Mouse (Mus musculus) midbrain, embryonic 14.5 days (tissue): ENCODE data around the gene Spred3. TPM values are rescaled to one million over a fixed set of nuclear protein-coding genes. Genes with fewer than 3 reads are reported as not detected.
A peak's percentile ranks its signal among the peaks of the same experiment; 100 is the strongest.

ENCODE experiments used
- ATAC-seq: fragments of 200-750 bp; cut with Nextera tagmentation; 2 replicates; pipeline ENCODE4 v1.8.0; 2017; ENCODE audit warnings: moderate number of reproducible peaks, moderate library complexity; ENCODE audit not compliant: low FRiP score, low TSS enrichment
- DNase-seq: peaks from one replicate; pipeline ENCODE4 v3.0.0-alpha.2; 2015
- H3K27ac ChIP-seq: fragments of 300-500 bp; sonication (generic); replicated peaks from 2 replicates; pipeline ENCODE4 v1.5.1; 2014; ENCODE audit warnings: mild to moderate bottlenecking, low read depth, low read length, moderate library complexity
- H3K27me3 ChIP-seq: fragments of 300-500 bp; sonication (generic); 2 replicates; pipeline ENCODE4 v1.6.1; 2014; ENCODE audit warnings: low read length, control low read depth, mixed read lengths; ENCODE audit not compliant: control insufficient read depth, insufficient read depth
- H3K36me3 ChIP-seq: fragments of 300-500 bp; sonication (generic); 2 replicates; pipeline ENCODE4 v1.6.1; 2014; ENCODE audit warnings: low read length, control low read depth; ENCODE audit not compliant: control insufficient read depth, insufficient read depth
- H3K4me1 ChIP-seq: fragments of 300-500 bp; sonication (generic); 2 replicates; pipeline ENCODE4 v1.6.1; 2014; ENCODE audit warnings: mild to moderate bottlenecking, antibody characterized with exemption, low read length, control low read depth; ENCODE audit not compliant: control insufficient read depth, insufficient read depth
- H3K4me2 ChIP-seq: fragments of 300-500 bp; sonication (generic); 2 replicates; pipeline ENCODE4 v1.6.1; 2014; ENCODE audit warnings: mild to moderate bottlenecking, low read length, moderate library complexity
- H3K4me3 ChIP-seq: fragments of 300-500 bp; sonication (generic); replicated peaks from 2 replicates; pipeline ENCODE4 v1.5.1; 2014; ENCODE audit warnings: low read depth, low read length
- H3K9ac ChIP-seq: fragments of 300-500 bp; sonication (generic); replicated peaks from 2 replicates; pipeline ENCODE4 v1.6.1; 2014; ENCODE audit warnings: mild to moderate bottlenecking, low read length, moderate library complexity
- H3K9me3 ChIP-seq: fragments of 300-500 bp; sonication (generic); 2 replicates; pipeline ENCODE4 v1.6.1; 2016; ENCODE audit warnings: low read length, control low read depth, mixed read lengths; ENCODE audit not compliant: control insufficient read depth
- WGBS: fragments of 180-500 bp; shearing (Covaris S2); extraction: QIAGEN DNeasy Blood & Tissue Kit; methylation state at CpG from one replicate; pipeline ENCODE4 v1.1.7; 2014; 5-methylcytosine and 5-hydroxymethylcytosine counted together
- polyA plus RNA-seq: library from polyadenylated mRNA; unstranded; fragments of >200 nt; fragmentation: Nextera tagmentation; extraction: Ambion mirVana; gene quantifications from 2 replicates; pipeline ENCODE4 v1.2.1, GENCODE M21; 2014

Spred3 gene
- polyA plus RNA-seq, 1 experiment from 2014 or later: 9.4 TPM

DNA sequence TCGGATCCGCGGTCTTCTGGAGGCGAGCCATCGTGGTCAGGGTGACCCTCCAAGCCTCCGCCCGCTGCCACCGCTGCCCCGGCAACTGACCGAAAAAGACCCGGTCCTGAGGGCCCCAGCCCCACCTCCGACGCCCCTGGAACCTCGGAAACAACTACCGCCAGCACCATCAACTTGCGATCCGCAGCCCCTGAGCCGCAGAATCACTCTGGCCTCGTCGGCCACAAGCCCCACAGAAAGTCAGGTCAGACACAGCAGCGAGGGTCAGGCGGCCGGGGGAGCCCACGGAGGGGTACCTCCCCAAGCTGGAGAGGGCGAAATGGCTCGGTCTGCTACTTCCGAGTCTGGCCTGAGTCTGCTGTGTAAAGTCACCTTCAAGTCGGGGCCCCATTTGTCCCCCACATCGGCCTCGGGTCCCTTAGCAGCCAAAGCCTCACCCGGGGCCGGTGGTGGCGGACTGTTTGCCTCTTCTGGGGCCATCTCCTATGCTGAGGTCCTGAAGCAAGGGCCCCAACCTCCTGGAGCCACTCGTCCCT, 1.4 kb upstream of the Spred3 start:
- 5% methylated on average over 34 of the region's 34 CpGs for WGBS
- Histone ChIP-seq H3K9me3 (no peaks in the 10 kb centered on the region), H3K4me3 (peak overlapping the region; percentile 70), H3K36me3 (peaks cover 40% of the 10 kb centered on the region), H3K27ac (no peak overlapping the region), H3K4me1 (peaks cover 25% of the 10 kb centered on the region), H3K9ac (peak overlapping the region; percentile 26; the same call in 1 of the 2 replicates), H3K4me2 (peak overlapping the region; percentile 71), H3K27me3 (peaks cover 37% of the 10 kb centered on the region)
- ATAC-seq (no peak), DNase-seq (peak; percentile 20)

DNA sequence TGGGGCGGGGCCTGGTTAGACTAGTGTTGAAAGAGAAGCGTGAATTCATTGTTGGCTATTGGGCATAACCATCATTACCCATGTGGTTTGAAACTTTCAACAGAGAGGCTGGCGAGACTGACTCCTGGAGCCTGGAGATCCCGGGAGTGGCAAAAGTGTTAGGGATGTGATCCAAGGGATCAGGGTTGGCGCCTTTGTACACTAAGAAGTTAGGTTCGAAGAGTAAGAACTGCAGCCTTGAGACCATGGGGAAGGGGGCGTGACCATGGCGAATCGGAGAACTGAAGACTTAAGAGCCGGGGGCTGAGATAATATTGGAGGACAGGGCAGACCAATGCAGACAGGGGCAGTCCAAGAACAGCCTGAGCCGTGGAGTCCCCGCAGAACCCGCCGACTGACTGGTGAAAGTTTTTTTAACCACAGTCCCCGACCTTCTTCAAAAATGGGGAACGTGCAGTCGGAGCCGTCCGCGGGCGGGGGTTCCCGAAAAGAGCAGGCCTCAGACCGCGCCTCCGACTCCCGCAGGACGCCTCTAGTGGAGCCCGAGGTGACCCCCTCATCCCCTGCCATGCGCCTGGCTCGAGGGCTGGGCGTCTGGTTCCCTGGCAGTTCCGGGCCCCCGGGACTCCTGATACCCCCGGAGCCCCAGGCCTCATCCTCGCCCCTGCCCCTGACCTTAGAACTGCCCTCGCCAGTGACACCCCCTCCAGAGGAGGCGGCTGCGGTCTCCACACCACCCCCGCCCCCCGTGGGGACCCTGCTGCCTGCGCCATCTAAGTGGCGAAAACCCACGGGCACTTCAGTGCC, 747 bp upstream of the Spred3 start:
- Histone ChIP-seq H3K27ac (no peak overlapping the region), H3K4me1 (peaks cover 25% of the 10 kb centered on the region), H3K4me2 (peak overlapping the region; percentile 71), H3K27me3 (peaks cover 37% of the 10 kb centered on the region), H3K36me3 (peaks cover 33% of the 10 kb centered on the region), H3K9ac (peak overlapping the region; percentile 26; the same call in 1 of the 2 replicates), H3K9me3 (no peaks in the 10 kb centered on the region), H3K4me3 (peak overlapping the region; percentile 70)
- WGBS: 1% methylated on average over 43 of the region's 43 CpGs
- peak; percentile 25 for DNase-seq
- ATAC-seq: no peak

DNA sequence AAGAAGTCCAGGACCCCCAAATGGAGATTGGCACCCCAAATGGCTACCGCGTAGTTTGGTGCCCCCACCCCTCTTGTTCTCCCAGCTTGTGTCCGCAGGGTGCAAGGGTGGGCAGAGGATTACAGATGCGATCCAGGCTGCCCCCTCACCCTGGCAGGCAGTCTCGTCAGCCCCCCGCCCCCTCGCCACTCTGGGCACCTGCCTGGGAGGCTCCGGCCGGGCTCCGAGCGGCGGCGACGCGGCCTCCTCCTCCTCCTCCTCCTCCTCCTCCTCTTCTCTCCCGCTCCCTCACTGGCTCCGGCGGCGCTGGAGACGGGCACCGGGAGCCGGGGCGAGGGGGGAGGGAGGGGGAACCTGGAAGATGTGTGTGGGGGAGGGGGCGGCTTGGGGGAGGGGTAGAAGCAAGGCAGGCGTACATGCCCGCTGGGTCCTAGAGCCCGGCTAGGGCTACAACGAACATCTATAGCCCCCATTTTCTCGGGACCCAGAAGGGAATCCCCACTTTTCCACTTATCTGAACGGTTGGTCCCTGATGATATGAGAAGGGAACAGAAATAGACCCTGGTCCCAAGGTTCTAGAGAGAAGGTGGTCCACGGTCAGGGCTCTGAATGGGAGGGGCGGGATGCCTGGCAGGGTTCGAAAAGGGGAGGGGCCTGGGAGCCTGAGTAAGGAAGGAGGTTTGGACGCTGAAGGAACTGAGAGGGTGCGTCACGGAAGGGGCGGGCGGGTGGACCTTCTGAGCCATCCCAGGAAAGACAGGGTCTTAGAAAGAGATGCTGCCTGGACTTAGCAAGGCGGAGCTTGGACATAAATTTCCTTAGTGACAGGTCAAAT, 763 bp downstream of the Spred3 start:
- Histone ChIP-seq H3K4me3 (peak overlapping the region; percentile 70), H3K36me3 (peaks cover 18% of the 10 kb centered on the region), H3K4me1 (peaks cover 25% of the 10 kb centered on the region), H3K9ac (peak overlapping the region; percentile 70), H3K27ac (peak overlapping the region; percentile 92), H3K27me3 (peaks cover 37% of the 10 kb centered on the region), H3K4me2 (peak overlapping the region; percentile 71), H3K9me3 (no peaks in the 10 kb centered on the region)
- DNase-seq (peak; percentile 92), ATAC-seq (peak; percentile 81)
- WGBS: 1% methylated on average over 34 of the region's 39 CpGs

DNA sequence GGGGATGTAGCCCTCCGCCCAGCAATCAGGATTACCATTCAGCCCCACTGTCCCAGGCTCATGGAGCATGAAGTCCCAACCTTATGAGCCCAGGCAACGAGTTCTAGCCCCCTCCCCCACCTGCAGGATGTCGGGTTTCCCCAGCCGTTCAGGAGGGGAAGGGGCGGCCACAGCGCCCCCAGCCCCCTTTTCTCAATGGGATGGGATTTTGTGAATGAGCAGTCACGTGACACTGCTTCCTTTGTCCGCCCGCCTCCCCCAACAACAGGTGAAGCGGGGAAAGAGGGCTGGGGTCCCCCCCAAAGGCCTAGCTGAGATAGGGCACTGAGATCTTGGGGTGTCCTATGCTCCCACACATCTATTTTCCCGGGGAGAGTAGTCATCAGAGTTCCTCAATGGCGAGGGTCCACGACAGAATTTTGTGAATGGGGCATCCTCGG, 1.4 kb downstream of the Spred3 start:
- ATAC-seq (peak; percentile 16; the same call in 1 of the 2 replicates), DNase-seq (peak; percentile 85)
- H3K4me2 ChIP-seq: peak overlapping the region; percentile 71
- H3K27ac ChIP-seq: peak overlapping the region; percentile 92
- H3K9me3 ChIP-seq: no peaks in the 10 kb centered on the region
- H3K27me3 ChIP-seq: peaks cover 32% of the 10 kb centered on the region
- peak overlapping the region; percentile 70 for H3K9ac ChIP-seq
- H3K36me3 ChIP-seq: peaks cover 12% of the 10 kb centered on the region
- H3K4me1 ChIP-seq: peaks cover 25% of the 10 kb centered on the region
- H3K4me3 ChIP-seq: peak overlapping the region; percentile 70
- 1% methylated on average over 14 of the region's 14 CpGs for WGBS

DNA sequence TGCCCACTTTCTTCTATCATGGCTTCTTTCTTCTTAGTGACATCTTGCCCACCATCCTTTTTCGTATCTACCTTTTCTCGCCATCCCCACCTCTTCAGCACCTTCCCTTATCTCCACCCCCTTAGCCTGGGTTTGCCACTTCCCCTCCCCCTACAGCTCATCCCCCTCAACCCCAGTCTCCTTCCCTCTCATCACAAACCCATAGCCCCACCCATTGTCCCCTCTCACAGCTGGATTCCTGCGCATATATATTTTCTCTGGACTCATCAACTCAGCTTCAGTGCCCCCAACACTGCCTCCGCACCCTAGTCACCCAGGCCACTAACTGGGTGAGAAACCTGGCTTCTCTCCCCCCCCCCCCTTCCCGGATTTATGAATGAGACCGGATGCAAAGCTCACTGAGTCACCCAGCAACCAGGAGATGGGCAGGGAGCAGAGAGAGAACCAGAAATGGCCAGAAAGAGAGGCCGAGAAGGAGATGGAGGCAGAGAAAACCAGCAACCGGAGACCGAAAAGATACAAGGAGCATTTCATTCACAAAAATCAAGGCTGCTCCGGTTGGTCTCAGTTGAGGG, 2.0 kb downstream of the Spred3 start:
- ATAC-seq (no peak), DNase-seq (no peak)
- Histone ChIP-seq H3K9ac (peak overlapping the region; percentile 70), H3K4me3 (peak overlapping the region; percentile 70), H3K36me3 (peaks cover 6% of the 10 kb centered on the region; the same call in 1 of the 2 replicates), H3K27ac (peak overlapping the region; percentile 92), H3K4me2 (peak overlapping the region; percentile 71), H3K27me3 (peaks cover 26% of the 10 kb centered on the region), H3K9me3 (no peaks in the 10 kb centered on the region), H3K4me1 (peaks cover 25% of the 10 kb centered on the region)
- WGBS: under 1% methylated on average over 10 of the region's 10 CpGs

DNA sequence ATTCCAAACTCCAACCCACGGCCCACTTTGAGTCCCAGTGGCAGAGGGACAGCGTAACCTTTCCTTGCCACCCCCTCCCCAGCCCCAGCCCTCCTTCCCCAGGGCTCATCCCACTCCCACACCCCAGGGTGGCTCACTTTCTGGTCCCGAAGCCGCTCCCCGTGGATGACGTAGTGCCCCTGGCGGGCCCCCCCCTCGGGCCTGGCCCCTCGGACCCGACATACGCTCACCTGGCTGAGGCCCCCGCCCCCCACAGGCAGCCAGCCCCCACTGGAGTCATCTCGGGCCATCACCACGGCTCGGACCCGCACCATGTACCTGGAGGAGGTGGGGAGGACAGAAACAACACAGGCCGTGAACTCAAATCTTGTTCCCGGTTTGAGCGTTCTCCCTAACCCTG, 2.6 kb downstream of the Spred3 start:
- Histone ChIP-seq H3K9ac (peak overlapping the region; percentile 70; the same call in 1 of the 2 replicates), H3K27me3 (peaks cover 20% of the 10 kb centered on the region)

DNA sequence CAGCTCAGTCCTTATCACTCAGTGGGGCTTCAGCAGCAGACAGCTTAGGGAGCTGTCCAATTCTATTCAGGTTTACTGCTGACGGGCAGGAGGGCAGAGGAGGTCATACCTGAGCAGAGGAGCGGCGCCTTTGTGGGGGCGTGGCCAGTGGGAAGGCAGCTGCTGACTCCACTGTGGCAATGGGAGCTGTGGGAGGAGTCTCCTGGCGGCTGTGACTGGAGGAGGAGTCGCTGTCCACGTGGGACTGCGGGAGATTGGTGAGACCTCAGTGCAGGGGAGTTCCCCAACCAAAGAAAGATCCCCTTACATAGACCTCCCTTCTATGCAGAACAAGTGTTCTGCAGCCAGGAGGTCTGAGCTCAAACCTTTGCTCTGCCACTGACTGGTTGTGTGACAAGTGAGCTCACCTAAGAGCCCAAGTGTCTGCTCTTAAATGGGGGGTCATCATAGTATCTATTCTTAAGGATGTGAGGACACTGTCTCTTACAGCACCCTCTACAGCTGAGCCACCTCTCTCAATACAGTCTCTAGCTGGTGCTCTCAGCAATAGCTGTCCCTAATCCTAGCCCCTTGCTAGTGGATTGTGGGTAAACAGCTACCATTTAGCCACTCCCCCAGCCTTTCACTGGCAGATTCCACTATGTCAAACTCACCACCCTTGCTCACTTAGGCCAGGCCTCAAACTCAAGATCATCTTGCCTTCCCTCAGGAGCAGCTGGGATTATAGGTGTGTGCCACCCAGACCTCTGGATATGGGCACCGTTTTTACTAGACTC, 7.3 kb downstream of the Spred3 start:
- Histone ChIP-seq H3K9ac (no peak overlapping the region), H3K4me1 (0 out of 2 replicates have a peak, but pooled peaks cover 4% of the 10 kb centered on the region), H3K27ac (no peak overlapping the region), H3K9me3 (no peaks in the 10 kb centered on the region), H3K4me2 (no peak overlapping the region), H3K36me3 (peaks cover 18% of the 10 kb centered on the region), H3K4me3 (no peak overlapping the region), H3K27me3 (no peaks in the 10 kb centered on the region)
- ATAC-seq (no peak), DNase-seq (no peak)
- 28% methylated on average over 9 of the region's 9 CpGs for WGBS

More for the DNA sequence above, 2.6 kb downstream of the Spred3 start:
- peak overlapping the region; percentile 71 for H3K4me2 ChIP-seq
- H3K27ac ChIP-seq: peak overlapping the region; percentile 92; the same call in 1 of the 2 replicates
- peak overlapping the region; percentile 70 for H3K4me3 ChIP-seq
- no peaks in the 10 kb centered on the region for H3K9me3 ChIP-seq
- H3K36me3 ChIP-seq: peaks cover 2% of the 10 kb centered on the region
- DNase-seq: no peak
- peaks cover 25% of the 10 kb centered on the region for H3K4me1 ChIP-seq
- WGBS: 10% methylated on average over 19 of the region's 19 CpGs
- ATAC-seq: no peak
